Mouse (Mus musculus): Measurements from ENCODE around the gene Cux1. TPM values are rescaled to one million over a fixed set of nuclear protein-coding genes. Genes with fewer than 3 reads are reported as not detected.

Gene Cux1
- polyA plus RNA-seq, 1 experiment = 164 TPM

DNA sequence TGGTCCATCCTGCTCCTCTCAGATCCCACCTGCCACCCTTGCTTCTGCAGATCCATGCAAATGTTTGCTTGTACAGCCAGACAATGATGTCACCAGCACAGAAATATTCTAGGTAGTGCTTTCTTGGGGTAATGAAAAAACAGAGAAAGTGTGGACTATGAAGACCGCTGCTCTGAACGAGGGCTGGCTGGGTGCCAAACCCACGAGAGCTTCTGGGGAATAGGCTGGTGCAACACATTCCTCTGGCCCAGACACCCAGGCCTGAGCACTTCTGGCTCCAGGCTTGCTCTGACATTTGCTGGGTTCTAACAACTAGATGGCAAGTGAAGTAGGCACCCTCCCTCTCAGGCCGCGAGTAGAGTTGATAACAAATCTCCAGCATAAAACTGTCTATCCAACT lies 11.6 kb downstream of the Cux1 start:
- H3K27ac ChIP-seq (ENCODE audit: control insufficient read depth, insufficient read depth, low read length) = no peak overlapping the region; the same call in 1 of the 2 replicates
- WGBS = 19% methylated on average over 5 of the region's 5 CpGs

DNA sequence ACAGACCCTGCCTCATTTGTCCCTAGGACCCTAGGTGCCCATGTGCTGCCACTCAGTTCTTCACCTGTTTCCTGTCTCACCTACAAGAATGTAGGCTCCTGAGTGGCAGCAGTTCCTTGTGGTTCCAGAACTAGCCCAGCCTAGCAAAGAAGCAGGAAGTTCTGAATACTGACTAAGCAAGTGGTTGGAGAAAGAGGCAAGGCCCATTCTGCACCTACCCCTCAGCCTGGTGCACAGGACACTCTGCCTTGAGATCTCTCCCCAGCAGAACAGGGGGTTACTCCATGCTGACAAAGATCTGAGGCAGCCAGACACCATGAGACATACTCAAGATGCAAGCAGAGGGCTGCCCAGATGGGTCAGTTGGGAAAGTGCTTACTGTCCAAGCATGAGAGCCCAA lies 14.5 kb downstream of the Cux1 start:
- DNase-seq = no peak
- H3K4me3 ChIP-seq (ENCODE audit: control insufficient read depth, insufficient read depth, low read length) = no peak overlapping the region
- H3K4me1 ChIP-seq (replicated peaks; ENCODE audit: control insufficient read depth, insufficient read depth, low read length) = peaks cover 59% of the 10 kb centered on the region
- no peaks in the 10 kb centered on the region for H3K36me3 ChIP-seq (ENCODE audit: control insufficient read depth, insufficient read depth, low read length)
- no peaks in the 10 kb centered on the region for H3K27me3 ChIP-seq (ENCODE audit: control insufficient read depth, insufficient read depth, low read length)
- H3K27ac ChIP-seq (ENCODE audit: control insufficient read depth, insufficient read depth, low read length) = peak overlapping the region; percentile 57
- TF ChIP-seq CTCF (IDR thresholded peaks at IDR 0.05; ENCODE audit: borderline replicate concordance, control insufficient read depth, extremely low read depth, insufficient read depth, low read length, poor library complexity) (no peak), POLR2A (IDR thresholded peaks at IDR 0.05; ENCODE audit: control insufficient read depth, extremely low read depth, insufficient read depth, low read length, poor library complexity) (no peak)

More for the DNA sequence above, 11.6 kb downstream of the Cux1 start:
- DNase-seq = no peak
- H3K36me3 ChIP-seq (ENCODE audit: control insufficient read depth, insufficient read depth, low read length) = no peaks in the 10 kb centered on the region
- no peak for TF ChIP-seq POLR2A (IDR thresholded peaks at IDR 0.05; ENCODE audit: control insufficient read depth, extremely low read depth, insufficient read depth, low read length, poor library complexity)
- no peak for TF ChIP-seq CTCF (IDR thresholded peaks at IDR 0.05; ENCODE audit: borderline replicate concordance, control insufficient read depth, extremely low read depth, insufficient read depth, low read length, poor library complexity)
- H3K4me1 ChIP-seq (replicated peaks; ENCODE audit: control insufficient read depth, insufficient read depth, low read length) = peaks cover 54% of the 10 kb centered on the region
- no peaks in the 10 kb centered on the region for H3K27me3 ChIP-seq (ENCODE audit: control insufficient read depth, insufficient read depth, low read length)
- no peak overlapping the region for H3K4me3 ChIP-seq (ENCODE audit: control insufficient read depth, insufficient read depth, low read length)

- H3K4me1 ChIP-seq (replicated peaks; ENCODE audit: control insufficient read depth, insufficient read depth, low read length) = peaks cover 54% of the 10 kb centered on the region
- WGBS = 86% methylated on average over 3 of the region's 3 CpGs
- H3K4me3 ChIP-seq (ENCODE audit: control insufficient read depth, insufficient read depth, low read length) = no peak overlapping the region
- no peak for TF ChIP-seq POLR2A (IDR thresholded peaks at IDR 0.05; ENCODE audit: control insufficient read depth, extremely low read depth, insufficient read depth, low read length, poor library complexity)
- DNase-seq = no peak
- 0 out of 2 replicates have a peak, but pooled peaks cover under 1% of the 10 kb centered on the region for H3K36me3 ChIP-seq (ENCODE audit: control insufficient read depth, insufficient read depth, low read length)
- H3K27ac ChIP-seq (ENCODE audit: control insufficient read depth, insufficient read depth, low read length) = no peak overlapping the region
- H3K27me3 ChIP-seq (ENCODE audit: control insufficient read depth, insufficient read depth, low read length) = no peaks in the 10 kb centered on the region
Observed at GRCm38 (mm10) chr5:136552093-136552492, 15.2 kb downstream of the Cux1 start.

- Histone ChIP-seq H3K27me3 (ENCODE audit: control insufficient read depth, insufficient read depth, low read length) (no peaks in the 10 kb centered on the region), H3K27ac (ENCODE audit: control insufficient read depth, insufficient read depth, low read length) (peak overlapping the region; percentile 5), H3K4me1 (replicated peaks; ENCODE audit: control insufficient read depth, insufficient read depth, low read length) (peaks cover 49% of the 10 kb centered on the region), H3K36me3 (ENCODE audit: control insufficient read depth, insufficient read depth, low read length) (peaks cover 5% of the 10 kb centered on the region; the same call in 1 of the 2 replicates), H3K4me3 (ENCODE audit: control insufficient read depth, insufficient read depth, low read length) (no peak overlapping the region)
- TF ChIP-seq POLR2A (IDR thresholded peaks at IDR 0.05; ENCODE audit: control insufficient read depth, extremely low read depth, insufficient read depth, low read length, poor library complexity) (no peak), CTCF (IDR thresholded peaks at IDR 0.05; ENCODE audit: borderline replicate concordance, control insufficient read depth, extremely low read depth, insufficient read depth, low read length, poor library complexity) (no peak)
- no peak for DNase-seq
- 89% methylated on average over 6 of the region's 6 CpGs for WGBS
Observed at GRCm38 (mm10) chr5:136551571-136551970, 15.7 kb downstream of the Cux1 start.

- Histone ChIP-seq H3K4me3 (ENCODE audit: control insufficient read depth, insufficient read depth, low read length) (no peak overlapping the region), H3K27ac (ENCODE audit: control insufficient read depth, insufficient read depth, low read length) (peak overlapping the region; percentile 69), H3K36me3 (ENCODE audit: control insufficient read depth, insufficient read depth, low read length) (peaks cover 5% of the 10 kb centered on the region; the same call in 1 of the 2 replicates), H3K4me1 (replicated peaks; ENCODE audit: control insufficient read depth, insufficient read depth, low read length) (peaks cover 44% of the 10 kb centered on the region), H3K27me3 (ENCODE audit: control insufficient read depth, insufficient read depth, low read length) (no peaks in the 10 kb centered on the region)
- 8% methylated on average over 2 of the region's 2 CpGs for WGBS
- TF ChIP-seq POLR2A (IDR thresholded peaks at IDR 0.05; ENCODE audit: control insufficient read depth, extremely low read depth, insufficient read depth, low read length, poor library complexity) = no peak
- TF ChIP-seq CTCF (IDR thresholded peaks at IDR 0.05; ENCODE audit: borderline replicate concordance, control insufficient read depth, extremely low read depth, insufficient read depth, low read length, poor library complexity) = no peak
- DNase-seq = peak; percentile 55
Observed at GRCm38 (mm10) chr5:136550726-136551125, 16.6 kb downstream of the Cux1 start.

DNA sequence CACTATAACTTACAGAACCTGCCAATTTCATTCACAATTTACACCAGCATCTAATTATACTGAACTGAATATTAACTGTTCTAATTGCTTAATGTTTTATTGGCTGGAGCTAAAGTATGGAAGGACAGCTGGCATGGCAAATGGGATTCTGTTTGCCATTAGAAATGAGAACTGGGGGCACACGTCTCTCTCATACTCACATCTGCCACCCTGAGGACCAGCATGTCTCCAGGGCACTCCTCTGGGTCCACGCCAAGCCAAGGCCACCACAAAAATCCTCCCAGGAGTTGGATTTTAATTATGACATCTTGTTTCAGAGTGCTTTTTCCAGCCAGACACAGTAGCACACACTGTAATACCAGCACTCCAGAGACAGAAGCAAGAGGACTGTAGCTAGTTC lies 18.5 kb downstream of the Cux1 start:
- Histone ChIP-seq H3K4me3 (ENCODE audit: control insufficient read depth, insufficient read depth, low read length) (no peak overlapping the region), H3K27ac (ENCODE audit: control insufficient read depth, insufficient read depth, low read length) (no peak overlapping the region), H3K27me3 (ENCODE audit: control insufficient read depth, insufficient read depth, low read length) (no peaks in the 10 kb centered on the region), H3K36me3 (ENCODE audit: control insufficient read depth, insufficient read depth, low read length) (peaks cover 5% of the 10 kb centered on the region; the same call in 1 of the 2 replicates), H3K4me1 (replicated peaks; ENCODE audit: control insufficient read depth, insufficient read depth, low read length) (peaks cover 42% of the 10 kb centered on the region)
- WGBS = 83% methylated on average over 2 of the region's 2 CpGs
- no peak for DNase-seq
- TF ChIP-seq CTCF (IDR thresholded peaks at IDR 0.05; ENCODE audit: borderline replicate concordance, control insufficient read depth, extremely low read depth, insufficient read depth, low read length, poor library complexity) (no peak), POLR2A (IDR thresholded peaks at IDR 0.05; ENCODE audit: control insufficient read depth, extremely low read depth, insufficient read depth, low read length, poor library complexity) (no peak)

DNA sequence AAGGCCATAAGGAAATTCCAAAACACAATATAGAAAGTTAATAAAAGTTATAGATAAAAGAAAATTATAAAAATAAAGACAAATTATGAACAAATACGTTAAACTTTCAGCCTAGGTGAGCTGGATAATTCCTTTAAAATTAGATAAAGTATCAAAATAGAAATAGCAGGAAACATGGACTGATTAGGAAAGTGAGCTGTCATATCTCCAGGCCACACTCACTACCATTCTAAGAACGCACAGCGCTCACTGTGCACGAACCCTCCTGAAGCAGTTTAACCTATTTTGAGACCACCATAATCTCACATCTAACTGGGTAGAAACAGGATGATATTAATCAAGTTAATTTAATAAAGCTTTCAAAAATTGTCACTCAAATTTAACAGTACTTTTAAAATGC lies 22.2 kb downstream of the Cux1 start:
- Histone ChIP-seq H3K36me3 (ENCODE audit: control insufficient read depth, insufficient read depth, low read length) (peaks cover 5% of the 10 kb centered on the region; the same call in 1 of the 2 replicates), H3K27ac (ENCODE audit: control insufficient read depth, insufficient read depth, low read length) (no peak overlapping the region), H3K4me3 (ENCODE audit: control insufficient read depth, insufficient read depth, low read length) (no peak overlapping the region), H3K27me3 (ENCODE audit: control insufficient read depth, insufficient read depth, low read length) (no peaks in the 10 kb centered on the region), H3K4me1 (replicated peaks; ENCODE audit: control insufficient read depth, insufficient read depth, low read length) (peaks cover 14% of the 10 kb centered on the region)
- no peak for TF ChIP-seq POLR2A (IDR thresholded peaks at IDR 0.05; ENCODE audit: control insufficient read depth, extremely low read depth, insufficient read depth, low read length, poor library complexity)
- TF ChIP-seq CTCF (IDR thresholded peaks at IDR 0.05; ENCODE audit: borderline replicate concordance, control insufficient read depth, extremely low read depth, insufficient read depth, low read length, poor library complexity) = no peak
- DNase-seq = no peak
- 96% methylated on average over 4 of the region's 4 CpGs for WGBS
